Comparison of ENCODE assay signal across 12 mouse cellular contexts in the genomic region with DNA sequence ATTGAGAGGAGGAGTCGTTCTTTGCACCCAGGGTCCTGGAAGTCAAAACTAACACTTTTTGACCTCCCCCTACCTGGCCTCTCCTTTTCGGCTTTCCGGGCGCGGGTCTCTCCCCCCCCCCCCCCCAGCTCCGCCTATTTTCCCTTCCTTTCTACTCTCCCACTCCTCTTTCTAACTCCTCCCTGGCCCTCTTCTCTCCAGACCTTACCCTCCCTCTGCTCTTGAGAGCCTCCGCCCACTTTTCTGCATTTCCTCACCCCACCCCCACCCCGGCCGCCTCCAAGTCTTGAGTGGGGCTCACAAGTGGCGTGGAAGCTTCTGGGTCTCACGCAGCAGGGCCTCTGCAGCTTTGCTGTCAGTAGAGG. TPM values are rescaled to one million over a fixed set of nuclear protein-coding genes. Genes with fewer than 3 reads are reported as not detected.
DNase-seq lines count a peak whose midpoint lies in the region; ATAC-seq and TF ChIP-seq lines count a peak whose summit lies in the region.
"Had no signal": no experiment of that assay in that cellular context is flagged by ENCODE, and none has a peak within 500 bp of the region (broad histone marks: within the 10 kb centered on the region; RNA-seq: fewer than 3 reads in every experiment).

No protein-coding gene starts in this region.

- no peak for ATAC-seq in hindbrain, embryonic 12.5 days (ENCODE audit: low FRiP score)
- 0 out of 2 replicates have a peak, but pooled peaks have one; percentile 19 for ATAC-seq in midbrain, embryonic 12.5 days (ENCODE audit: low FRiP score, low read depth)
- no peak for ATAC-seq in monocyte, adult 5-6 weeks (replicated peaks; ENCODE audit: insufficient number of reproducible peaks, low FRiP score, low TSS enrichment, poor library complexity, severe bottlenecking)
- ATAC-seq in liver, postnatal 0 days = no peak
- ATAC-seq: inflammation-experienced regulatory T-cells, adult 6 months had no signal

- H3K4me1 ChIP-seq in E14TG2a.4 (replicated peaks; ENCODE audit: low read depth, low read length) = peaks cover 40% of the 10 kb centered on the region
- peaks cover 32% of the 10 kb centered on the region for H3K4me1 ChIP-seq in hindbrain, embryonic 12.5 days
- peaks cover 33% of the 10 kb centered on the region for H3K4me1 ChIP-seq in midbrain, embryonic 12.5 days
- H3K4me1 ChIP-seq in liver, postnatal 0 days (ENCODE audit: insufficient read depth) = no peaks in the 10 kb centered on the region

- TF ChIP-seq CTCF in E14TG2a.4 (conservative IDR thresholded peaks at IDR 0.05; ENCODE audit: low read length) = no peak
- no peak for TF ChIP-seq CTCF in liver, postnatal 0 days (IDR thresholded peaks at IDR 0.05; ENCODE audit: low read depth)

- no peak overlapping the region for H3K27ac ChIP-seq in hindbrain, embryonic 12.5 days
- no peak overlapping the region for H3K27ac ChIP-seq in midbrain, embryonic 12.5 days (replicated peaks)
- H3K27ac ChIP-seq in liver, postnatal 0 days (ENCODE audit: low read depth) = no peak overlapping the region

- peak overlapping the region; percentile 64 for H3K4me2 ChIP-seq in hindbrain, embryonic 12.5 days (replicated peaks)
- H3K4me2 ChIP-seq in midbrain, embryonic 12.5 days (replicated peaks) = peak overlapping the region; percentile 68
- H3K4me2 ChIP-seq in liver, postnatal 0 days (ENCODE audit: low read depth, low read length) = no peak overlapping the region

- H3K36me3 ChIP-seq in E14TG2a.4 (ENCODE audit: insufficient read depth, low read length) = no peaks in the 10 kb centered on the region
- H3K36me3 ChIP-seq in hindbrain, embryonic 12.5 days = no peaks in the 10 kb centered on the region
- no peaks in the 10 kb centered on the region for H3K36me3 ChIP-seq in midbrain, embryonic 12.5 days
- no peaks in the 10 kb centered on the region for H3K36me3 ChIP-seq in liver, postnatal 0 days (replicated peaks; ENCODE audit: insufficient read depth, low read length)
- H3K36me3 ChIP-seq: G1E had no signal

- H3K9me3 ChIP-seq in E14TG2a.4 (ENCODE audit: low read length) = no peaks in the 10 kb centered on the region
- H3K9me3 ChIP-seq in hindbrain, embryonic 12.5 days (replicated peaks) = no peaks in the 10 kb centered on the region; the same call in 1 of the 2 replicates
- H3K9me3 ChIP-seq in midbrain, embryonic 12.5 days = no peaks in the 10 kb centered on the region
- H3K9me3 ChIP-seq in liver, postnatal 0 days (ENCODE audit: low read length) = no peaks in the 10 kb centered on the region

- peak overlapping the region; percentile 81 for H3K4me3 ChIP-seq in E14TG2a.4 (replicated peaks; ENCODE audit: low read length)
- H3K4me3 ChIP-seq in hindbrain, embryonic 12.5 days = peak overlapping the region; percentile 40
- peak overlapping the region; percentile 44; the same call in 1 of the 2 replicates for H3K4me3 ChIP-seq in midbrain, embryonic 12.5 days
- no peak overlapping the region for H3K4me3 ChIP-seq in liver, postnatal 0 days (ENCODE audit: low read depth, low read length)

- WGBS in hindbrain, embryonic 12.5 days = 2% methylated on average over 6 of the region's 11 CpGs
- 0% methylated on average over 6 of the region's 11 CpGs for WGBS in midbrain, embryonic 12.5 days
- whole genome bisulfite sequencing in liver, postnatal 0 days (ENCODE audit: insufficient replicate concordance) = under 1% methylated on average over 7 of the region's 11 CpGs

- H3K9ac ChIP-seq in hindbrain, embryonic 12.5 days = no peak overlapping the region
- no peak overlapping the region for H3K9ac ChIP-seq in midbrain, embryonic 12.5 days (replicated peaks)
- no peak overlapping the region for H3K9ac ChIP-seq in liver, postnatal 0 days (replicated peaks)

- peaks cover 72% of the 10 kb centered on the region for H3K27me3 ChIP-seq in E14TG2a.4 (ENCODE audit: insufficient read depth, low read length)
- H3K27me3 ChIP-seq in hindbrain, embryonic 12.5 days = peaks cover 78% of the 10 kb centered on the region
- H3K27me3 ChIP-seq in midbrain, embryonic 12.5 days = peaks cover 89% of the 10 kb centered on the region
- peaks cover 69% of the 10 kb centered on the region for H3K27me3 ChIP-seq in liver, postnatal 0 days (ENCODE audit: insufficient read depth, low read length)

- DNase-seq in ZHBTc4 (ENCODE audit: low read depth, low spot score) = peak; percentile 49
- no peak for DNase-seq in B cell, adult 2 months
- DNase-seq in liver, postnatal 0 days = no peak
- DNase-seq: cerebellum, adult 8-10 months had no signal

- TF ChIP-seq EP300 in liver, postnatal 0 days (IDR thresholded peaks at IDR 0.05; ENCODE audit: low read depth) = no peak

RNA-seq across cellular contexts. Expression of a gene that starts 0.3 kb away (rescaled TPM):
- polyA plus RNA-seq in hindbrain, embryonic 12.5 days (2016; fragmentation: Nextera tagmentation; extraction: Ambion mirVana) = 0.80 and 1.7 TPM in 2 replicates
- 0.18 and 0.19 TPM in 2 replicates for polyA plus RNA-seq in midbrain, embryonic 12.5 days (2016; fragmentation: Nextera tagmentation; extraction: Ambion mirVana)
- total RNA-seq in monocyte, adult 5-6 weeks (2017) = not detected in 3 replicates
- not detected in 2 replicates for polyA plus RNA-seq in liver, postnatal 0 days (2015; fragmentation: Nextera tagmentation; extraction: Ambion mirVana)
- total RNA-seq: adrenal gland, postnatal 10 days had no signal
- polyA plus RNA-seq: G1E; inflammation-experienced regulatory T-cells, adult 6 months; limb, embryonic 11.5 days had no signal

RNA-seq across cellular contexts. Expression of a gene that starts 0.8 kb away (rescaled TPM):
- 7.3 and 9.4 TPM in 2 replicates for polyA plus RNA-seq in hindbrain, embryonic 12.5 days (2016; fragmentation: Nextera tagmentation; extraction: Ambion mirVana)
- polyA plus RNA-seq in midbrain, embryonic 12.5 days (2016; fragmentation: Nextera tagmentation; extraction: Ambion mirVana) = 0.73 and 1.5 TPM in 2 replicates
- not detected in 3 replicates for total RNA-seq in monocyte, adult 5-6 weeks (2017)
- polyA plus RNA-seq in liver, postnatal 0 days (2015; fragmentation: Nextera tagmentation; extraction: Ambion mirVana) = not detected in 2 replicates
- total RNA-seq: G1E had no signal
- polyA plus RNA-seq: G1E; inflammation-experienced regulatory T-cells, adult 6 months had no signal

RNA-seq across cellular contexts. Expression of a gene that starts 47.8 kb away (rescaled TPM):
- polyA plus RNA-seq in hindbrain, embryonic 12.5 days (2016; fragmentation: Nextera tagmentation; extraction: Ambion mirVana) = 33.7 and 34.4 TPM in 2 replicates
- polyA plus RNA-seq in midbrain, embryonic 12.5 days (2016; fragmentation: Nextera tagmentation; extraction: Ambion mirVana) = 28.6 and 35.6 TPM in 2 replicates
- total RNA-seq in monocyte, adult 5-6 weeks (2017) = 18.7 to 28.1 TPM (median 23.0 TPM) in 3 replicates
- 5.3 and 5.4 TPM in 2 replicates for polyA plus RNA-seq in liver, postnatal 0 days (2015; fragmentation: Nextera tagmentation; extraction: Ambion mirVana)
